Mouse (Mus musculus) common myeloid progenitor, adult 5-6 weeks (primary cell): ENCODE data around the gene Slc7a7. TPM values are rescaled to one million over a fixed set of nuclear protein-coding genes. Genes with fewer than 3 reads are reported as not detected.

Experiments
- ATAC-seq: replicated peaks from 2 replicates; pipeline ENCODE4 v1.8.0; 2016; ENCODE audit warnings: low read depth, mild to moderate bottlenecking, moderate TSS enrichment, inconsistent platforms; ENCODE audit not compliant: poor library complexity, severe bottlenecking
- total RNA-seq: library from RNA; stranded (forward); fragments of 200-1000, 187-1606 nt; gene quantifications from 2 replicates; pipeline ENCODE4 v1.2.3, GENCODE M21; 2017

Gene Slc7a7
- 4.5 and 6.6 TPM in 2 replicates for total RNA-seq

GRCm38 (mm10) chr14:54417623-54418081 lies at the start of gene Slc7a7:
Slc7a7 (minus strand) TSS chr14:54417780.
- peak; percentile 45 for ATAC-seq

GRCm38 (mm10) chr14:54464293-54465005 lies 46.9 kb upstream of the Slc7a7 start:
- peak; percentile 77 for ATAC-seq

GRCm38 (mm10) chr14:54463959-54464292 lies 46.3 kb upstream of the Slc7a7 start, which contains the start of gene Lrp10:
Lrp10 (plus strand) TSS chr14:54464137.
- ATAC-seq, result peak; percentile 83

- peak; percentile 48 for ATAC-seq
These were observed 45.8 kb upstream of the Slc7a7 start for GRCm38 (mm10) chr14:54463108-54463958.

GRCm38 (mm10) chr14:54462146-54462545 lies 44.6 kb upstream of the Slc7a7 start:
- no peak for ATAC-seq

- no peak for ATAC-seq
These were observed 40.5 kb upstream of the Slc7a7 start for GRCm38 (mm10) chr14:54457907-54458569.

GRCm38 (mm10) chr14:54454669-54455528 lies 37.3 kb upstream of the Slc7a7 start:
- no peak for ATAC-seq

- ATAC-seq, result no peak
These were observed 36.0 kb upstream of the Slc7a7 start for GRCm38 (mm10) chr14:54453566-54453965.

- ATAC-seq, result no peak
These were observed 27.9 kb upstream of the Slc7a7 start for GRCm38 (mm10) chr14:54445476-54445875.

GRCm38 (mm10) chr14:54443712-54444618 lies 26.4 kb upstream of the Slc7a7 start:
- no peak for ATAC-seq

GRCm38 (mm10) chr14:54443196-54443595 lies 25.6 kb upstream of the Slc7a7 start:
- ATAC-seq, result no peak

- peak; percentile 23 for ATAC-seq
These were observed 25.0 kb upstream of the Slc7a7 start for GRCm38 (mm10) chr14:54442548-54442947.

- ATAC-seq, result no peak
These were observed 23.8 kb upstream of the Slc7a7 start for GRCm38 (mm10) chr14:54441365-54441764.

- ATAC-seq, result no peak
These were observed 23.0 kb upstream of the Slc7a7 start for GRCm38 (mm10) chr14:54440538-54440937.

GRCm38 (mm10) chr14:54439610-54440009 lies 22.0 kb upstream of the Slc7a7 start:
- no peak for ATAC-seq

GRCm38 (mm10) chr14:54439155-54439554 lies 21.6 kb upstream of the Slc7a7 start:
- ATAC-seq, result no peak

- ATAC-seq, result no peak
These were observed 17.8 kb upstream of the Slc7a7 start for GRCm38 (mm10) chr14:54435194-54435918.

- no peak for ATAC-seq
These were observed 16.5 kb upstream of the Slc7a7 start for GRCm38 (mm10) chr14:54433941-54434531.
